Comparison of ENCODE assay signal across 8 mouse cellular contexts in genomic region chr7:120670153-120670875, GRCm38 (mm10). TPM values are rescaled to one million over a fixed set of nuclear protein-coding genes. Genes with fewer than 3 reads are reported as not detected.
A peak's percentile ranks its signal among the peaks of the same experiment; 100 is the strongest.
DNase-seq lines count a peak whose midpoint lies in the region; ATAC-seq lines count a peak whose summit lies in the region.

TSS of gene Pdzd9 (minus strand) at chr7:120670343.

- no peaks in the 10 kb centered on the region for H3K9me3 ChIP-seq in embryonic facial prominence, embryonic 14.5 days (ENCODE audit: control insufficient read depth, low read length)
- H3K9me3 ChIP-seq in kidney, embryonic 14.5 days (ENCODE audit: control insufficient read depth, low read length), result no peaks in the 10 kb centered on the region
- no peaks in the 10 kb centered on the region for H3K9me3 ChIP-seq in liver, embryonic 13.5 days (replicated peaks)

- H3K27ac ChIP-seq in embryonic facial prominence, embryonic 14.5 days (replicated peaks; ENCODE audit: low read depth, low read length), result 0 out of 2 replicates have a peak within 1 kb of the TSS, but pooled peaks have one; percentile 2
- no peak within 1 kb of the TSS for H3K27ac ChIP-seq in kidney, embryonic 14.5 days (ENCODE audit: low read depth, low read length)
- no peak within 1 kb of the TSS for H3K27ac ChIP-seq in liver, embryonic 13.5 days

- no peaks in the 10 kb centered on the region for H3K36me3 ChIP-seq in embryonic facial prominence, embryonic 14.5 days (ENCODE audit: control insufficient read depth, insufficient read depth, low read length)
- no peaks in the 10 kb centered on the region for H3K36me3 ChIP-seq in kidney, embryonic 14.5 days (ENCODE audit: control insufficient read depth, insufficient read depth, low read length)
- no peaks in the 10 kb centered on the region for H3K36me3 ChIP-seq in liver, embryonic 13.5 days
- no peaks in the 10 kb centered on the region for H3K36me3 ChIP-seq in splenic B cell, adult 2 months (ENCODE audit: control insufficient read depth, insufficient read depth, low read length, poor library complexity, severe bottlenecking)

- H3K4me2 ChIP-seq in embryonic facial prominence, embryonic 14.5 days (ENCODE audit: low read depth, low read length), result no peak within 1 kb of the TSS
- no peak within 1 kb of the TSS for H3K4me2 ChIP-seq in kidney, embryonic 14.5 days (replicated peaks; ENCODE audit: low read depth, low read length)
- no peak within 1 kb of the TSS for H3K4me2 ChIP-seq in liver, embryonic 13.5 days

- no peak within 1 kb of the TSS for H3K4me3 ChIP-seq in embryonic facial prominence, embryonic 14.5 days (ENCODE audit: low read depth, low read length)
- no peak within 1 kb of the TSS for H3K4me3 ChIP-seq in kidney, embryonic 14.5 days (ENCODE audit: low read length)
- no peak within 1 kb of the TSS for H3K4me3 ChIP-seq in liver, embryonic 13.5 days (replicated peaks)

- peak; percentile 63 for DNase-seq in A20 (ENCODE audit: low read depth, low spot score)
- peak; percentile 35 for DNase-seq in adrenal gland, adult 8-10 months
- DNase-seq in embryonic facial prominence, embryonic 14.5 days (ENCODE audit: low spot score), result peak; percentile 74
- peak; percentile 47 to 61 for DNase-seq in heart, adult 9 months (ENCODE audit: low spot score in 2 of 2)
- DNase-seq in liver, embryonic 13.5 days, result peak; percentile 56
- DNase-seq in natural killer cell, adult 2 months (ENCODE audit: low spot score in 2 of 2), result peak; percentile 47 to 66
- DNase-seq in splenic B cell, adult 2 months (ENCODE audit: low read depth, low spot score), result peak; percentile 73

- no peaks in the 10 kb centered on the region for H3K4me1 ChIP-seq in embryonic facial prominence, embryonic 14.5 days (ENCODE audit: control insufficient read depth, insufficient read depth, low read length)
- H3K4me1 ChIP-seq in kidney, embryonic 14.5 days (ENCODE audit: control insufficient read depth, insufficient read depth, low read length), result no peaks in the 10 kb centered on the region
- H3K4me1 ChIP-seq in liver, embryonic 13.5 days (replicated peaks), result peaks cover 3% of the 10 kb centered on the region; the same call in 1 of the 2 replicates

- no peaks in the 10 kb centered on the region for H3K27me3 ChIP-seq in embryonic facial prominence, embryonic 14.5 days (replicated peaks; ENCODE audit: control insufficient read depth, insufficient read depth, low read length)
- H3K27me3 ChIP-seq in kidney, embryonic 14.5 days (ENCODE audit: control insufficient read depth, insufficient read depth, low read length), result no peaks in the 10 kb centered on the region
- no peaks in the 10 kb centered on the region for H3K27me3 ChIP-seq in liver, embryonic 13.5 days
- no peaks in the 10 kb centered on the region for H3K27me3 ChIP-seq in splenic B cell, adult 2 months (ENCODE audit: control insufficient read depth, insufficient read depth, low read length, poor library complexity, severe bottlenecking)

- peak; percentile 82 for ATAC-seq in embryonic facial prominence, embryonic 14.5 days (ENCODE audit: low read depth)
- peak; percentile 82 for ATAC-seq in kidney, embryonic 14.5 days (ENCODE audit: low FRiP score, low TSS enrichment)
- peak; percentile 34; the same call in 1 of the 2 replicates for ATAC-seq in liver, embryonic 13.5 days (ENCODE audit: low read depth)

- 20% methylated on average over 14 of the region's 14 CpGs for WGBS in embryonic facial prominence, embryonic 14.5 days
- 22% methylated on average over 14 of the region's 14 CpGs for WGBS in kidney, embryonic 14.5 days
- WGBS in liver, embryonic 13.5 days (ENCODE audit: insufficient replicate concordance), result 16% methylated on average over 14 of the region's 14 CpGs

- no peak within 1 kb of the TSS for H3K9ac ChIP-seq in embryonic facial prominence, embryonic 14.5 days (ENCODE audit: low read depth, low read length)
- H3K9ac ChIP-seq in kidney, embryonic 14.5 days (ENCODE audit: low read depth, low read length), result no peak within 1 kb of the TSS
- H3K9ac ChIP-seq in liver, embryonic 13.5 days, result no peak within 1 kb of the TSS

RNA-seq across cellular contexts. Expression of gene Pdzd9, which starts in this region (rescaled TPM):
- not detected for total RNA-seq in adrenal gland, adult 8-10 months (2022)
- 0.42 and 0.61 TPM in 2 replicates for polyA plus RNA-seq in embryonic facial prominence, embryonic 14.5 days (2014; fragmentation: Nextera tagmentation; extraction: Ambion mirVana)
- polyA plus RNA-seq in kidney, embryonic 14.5 days (2014; fragmentation: Nextera tagmentation; extraction: Ambion mirVana), result 0.16 and 0.46 TPM in 2 replicates
- 0.08 and 0.09 TPM in 2 replicates for polyA plus RNA-seq in liver, embryonic 13.5 days (2015; fragmentation: Nextera tagmentation; extraction: Ambion mirVana)

Comparison
In these comparisons a context has a peak if more than half of its experiments do, and no peak if none do; other contexts are left out.
1. Peak in DNase-seq in adrenal gland, adult 8-10 months; RNA of the gene not detected or under 1 TPM.
2. Peak in DNase-seq, ATAC-seq and H3K27ac ChIP-seq in embryonic facial prominence, embryonic 14.5 days; RNA of the gene not detected or under 1 TPM.
3. Peak in ATAC-seq in kidney, embryonic 14.5 days; RNA of the gene not detected or under 1 TPM.
4. Peak in DNase-seq and ATAC-seq in liver, embryonic 13.5 days; RNA of the gene not detected or under 1 TPM.